Mouse (Mus musculus) heart, embryonic 15.5 days (tissue): ENCODE measurements at regions not wholly inside any gene's neighbourhood (a gene's known extent, or its start where the extent isn't known, plus 50 kb on each side); places are given as distances from the start of the nearest gene placed in this dataset.

ENCODE experiments used
- ATAC-seq: fragments of 200-750 bp; cut with Nextera tagmentation; replicated peaks from 2 replicates; pipeline ENCODE4 v1.8.0; 2017; ENCODE audit warnings: low read depth, moderate TSS enrichment; ENCODE audit not compliant: insufficient number of reproducible peaks, insufficient read depth, low FRiP score
- H3K27ac ChIP-seq: fragments of 300-500 bp; sonication (generic); 2 replicates; pipeline ENCODE4 v1.5.1; 2015; ENCODE audit warnings: mild to moderate bottlenecking, inconsistent platforms
- H3K27me3 ChIP-seq: fragments of 300-500 bp; sonication (generic); 2 replicates; pipeline ENCODE4 v1.6.1; 2015; ENCODE audit warnings: inconsistent platforms
- H3K36me3 ChIP-seq: fragments of 300-500 bp; sonication (generic); 2 replicates; pipeline ENCODE4 v1.6.1; 2015; ENCODE audit warnings: mild to moderate bottlenecking, inconsistent platforms
- H3K4me1 ChIP-seq: fragments of 300-500 bp; sonication (generic); replicated peaks from 2 replicates; pipeline ENCODE4 v1.6.1; 2015; ENCODE audit warnings: inconsistent platforms
- H3K4me2 ChIP-seq: fragments of 300-500 bp; sonication (generic); 2 replicates; pipeline ENCODE4 v1.6.1; 2015; ENCODE audit warnings: inconsistent platforms, mild to moderate bottlenecking, moderate library complexity
- H3K4me3 ChIP-seq: fragments of 300-500 bp; sonication (generic); 2 replicates; pipeline ENCODE4 v1.5.1; 2015; ENCODE audit warnings: mild to moderate bottlenecking, inconsistent platforms
- H3K9ac ChIP-seq: fragments of 300-500 bp; sonication (generic); 2 replicates; pipeline ENCODE4 v1.6.1; 2015; ENCODE audit warnings: mild to moderate bottlenecking, inconsistent platforms
- H3K9me3 ChIP-seq: fragments of 300-500 bp; sonication (generic); replicated peaks from 2 replicates; pipeline ENCODE4 v1.6.1; 2016; ENCODE audit warnings: inconsistent platforms
- WGBS: fragments of 180-500 bp; shearing (Covaris S2); methylation state at CpG from one replicate; pipeline ENCODE4 v1.1.7; 2015; ENCODE audit warnings: mixed read lengths; 5-methylcytosine and 5-hydroxymethylcytosine counted together

- no peaks in the 10 kb centered on the region for H3K27me3 ChIP-seq
- no peaks in the 10 kb centered on the region for H3K4me1 ChIP-seq
- H3K9me3 ChIP-seq: no peaks in the 10 kb centered on the region
- WGBS: 63% methylated on average over 2 of the region's 2 CpGs
- H3K4me3 ChIP-seq: no peak overlapping the region
- ATAC-seq: no peak
- H3K9ac ChIP-seq: no peak overlapping the region
- H3K4me2 ChIP-seq: no peak overlapping the region
- no peaks in the 10 kb centered on the region for H3K36me3 ChIP-seq
- no peak overlapping the region for H3K27ac ChIP-seq
Observed at GRCm38 (mm10) chr17:68096982-68097381, 93.1 kb upstream of the Arhgap28 start.

GRCm38 (mm10) chr17:68097436-68097835 lies 93.5 kb upstream of the Arhgap28 start:
- Histone ChIP-seq H3K9me3 (no peaks in the 10 kb centered on the region), H3K9ac (no peak overlapping the region), H3K4me3 (no peak overlapping the region), H3K36me3 (no peaks in the 10 kb centered on the region), H3K27ac (no peak overlapping the region), H3K4me2 (no peak overlapping the region), H3K4me1 (no peaks in the 10 kb centered on the region), H3K27me3 (no peaks in the 10 kb centered on the region)
- no peak for ATAC-seq
- WGBS: 63% methylated on average over 6 of the region's 6 CpGs

GRCm38 (mm10) chr17:68100093-68100492 lies 96.2 kb upstream of the Arhgap28 start:
- no peaks in the 10 kb centered on the region for H3K4me1 ChIP-seq
- no peaks in the 10 kb centered on the region for H3K9me3 ChIP-seq
- no peak for ATAC-seq
- 68% methylated on average over 2 of the region's 2 CpGs for WGBS
- H3K27me3 ChIP-seq: no peaks in the 10 kb centered on the region
- H3K9ac ChIP-seq: no peak overlapping the region
- no peak overlapping the region for H3K4me3 ChIP-seq
- H3K27ac ChIP-seq: no peak overlapping the region
- H3K4me2 ChIP-seq: no peak overlapping the region
- no peaks in the 10 kb centered on the region for H3K36me3 ChIP-seq

GRCm38 (mm10) chr17:68103346-68103745 lies 99.4 kb upstream of the Arhgap28 start:
- WGBS: 33% methylated on average over 6 of the region's 6 CpGs
- no peak overlapping the region for H3K4me3 ChIP-seq
- no peaks in the 10 kb centered on the region for H3K27me3 ChIP-seq
- no peak overlapping the region for H3K27ac ChIP-seq
- no peak overlapping the region for H3K9ac ChIP-seq
- no peaks in the 10 kb centered on the region for H3K4me1 ChIP-seq
- no peaks in the 10 kb centered on the region for H3K9me3 ChIP-seq
- H3K4me2 ChIP-seq: no peak overlapping the region
- ATAC-seq: peak; percentile 44
- H3K36me3 ChIP-seq: no peaks in the 10 kb centered on the region

GRCm38 (mm10) chr17:68106366-68106765 lies 102.4 kb upstream of the Arhgap28 start:
- Histone ChIP-seq H3K4me3 (no peak overlapping the region), H3K27me3 (no peaks in the 10 kb centered on the region), H3K9me3 (no peaks in the 10 kb centered on the region), H3K27ac (no peak overlapping the region), H3K36me3 (no peaks in the 10 kb centered on the region), H3K9ac (no peak overlapping the region), H3K4me2 (no peak overlapping the region), H3K4me1 (no peaks in the 10 kb centered on the region)
- no peak for ATAC-seq
- WGBS: 54% methylated on average over 8 of the region's 8 CpGs

- 72% methylated on average over 5 of the region's 5 CpGs for WGBS
- ATAC-seq: no peak
- Histone ChIP-seq H3K27me3 (no peaks in the 10 kb centered on the region), H3K36me3 (no peaks in the 10 kb centered on the region), H3K9me3 (no peaks in the 10 kb centered on the region), H3K27ac (no peak overlapping the region), H3K4me3 (no peak overlapping the region), H3K4me1 (no peaks in the 10 kb centered on the region), H3K4me2 (no peak overlapping the region), H3K9ac (no peak overlapping the region)
Observed at GRCm38 (mm10) chr17:68107875-68108274, 104.0 kb upstream of the Arhgap28 start.

GRCm38 (mm10) chr17:68111834-68112473 lies 108.0 kb upstream of the Arhgap28 start:
- H3K4me1 ChIP-seq: no peaks in the 10 kb centered on the region
- H3K27me3 ChIP-seq: no peaks in the 10 kb centered on the region
- no peaks in the 10 kb centered on the region for H3K36me3 ChIP-seq
- H3K27ac ChIP-seq: no peak overlapping the region
- ATAC-seq: no peak
- no peak overlapping the region for H3K4me2 ChIP-seq
- no peak overlapping the region for H3K4me3 ChIP-seq
- no peaks in the 10 kb centered on the region for H3K9me3 ChIP-seq
- H3K9ac ChIP-seq: no peak overlapping the region
- WGBS: 79% methylated on average over 4 of the region's 4 CpGs

GRCm38 (mm10) chr17:68112763-68113330 lies 108.9 kb upstream of the Arhgap28 start:
- WGBS: 55% methylated on average over 5 of the region's 5 CpGs
- no peak overlapping the region for H3K4me2 ChIP-seq
- H3K9ac ChIP-seq: no peak overlapping the region
- no peaks in the 10 kb centered on the region for H3K4me1 ChIP-seq
- H3K27ac ChIP-seq: no peak overlapping the region
- H3K9me3 ChIP-seq: no peaks in the 10 kb centered on the region
- no peaks in the 10 kb centered on the region for H3K36me3 ChIP-seq
- H3K4me3 ChIP-seq: no peak overlapping the region
- H3K27me3 ChIP-seq: no peaks in the 10 kb centered on the region
- no peak for ATAC-seq

GRCm38 (mm10) chr17:68115599-68115998 lies 111.7 kb upstream of the Arhgap28 start:
- no peaks in the 10 kb centered on the region for H3K27me3 ChIP-seq
- no peaks in the 10 kb centered on the region for H3K4me1 ChIP-seq
- 0 out of 2 replicates have a peak, but pooled peaks have one; percentile 35 for ATAC-seq
- WGBS: 64% methylated on average over 4 of the region's 4 CpGs
- no peak overlapping the region for H3K4me3 ChIP-seq
- no peak overlapping the region for H3K9ac ChIP-seq
- H3K9me3 ChIP-seq: no peaks in the 10 kb centered on the region
- H3K4me2 ChIP-seq: no peak overlapping the region
- no peaks in the 10 kb centered on the region for H3K36me3 ChIP-seq
- no peak overlapping the region for H3K27ac ChIP-seq

- Histone ChIP-seq H3K9me3 (no peaks in the 10 kb centered on the region), H3K27me3 (no peaks in the 10 kb centered on the region), H3K4me3 (no peak overlapping the region), H3K4me2 (no peak overlapping the region), H3K9ac (no peak overlapping the region), H3K4me1 (no peaks in the 10 kb centered on the region), H3K27ac (no peak overlapping the region), H3K36me3 (no peaks in the 10 kb centered on the region)
- no peak for ATAC-seq
- WGBS: 60% methylated on average over 3 of the region's 3 CpGs
Observed at GRCm38 (mm10) chr17:68119055-68119698, 115.3 kb upstream of the Arhgap28 start.

GRCm38 (mm10) chr17:68120230-68120629 lies 116.3 kb upstream of the Arhgap28 start:
- WGBS: 78% methylated on average over 5 of the region's 5 CpGs
- Histone ChIP-seq H3K4me3 (no peak overlapping the region), H3K9ac (no peak overlapping the region), H3K4me1 (no peaks in the 10 kb centered on the region), H3K27me3 (no peaks in the 10 kb centered on the region), H3K4me2 (no peak overlapping the region), H3K9me3 (no peaks in the 10 kb centered on the region), H3K36me3 (no peaks in the 10 kb centered on the region), H3K27ac (no peak overlapping the region)
- no peak for ATAC-seq

- Histone ChIP-seq H3K9me3 (no peaks in the 10 kb centered on the region), H3K27ac (no peak overlapping the region), H3K4me3 (no peak overlapping the region), H3K27me3 (no peaks in the 10 kb centered on the region), H3K36me3 (no peaks in the 10 kb centered on the region), H3K9ac (no peak overlapping the region), H3K4me2 (no peak overlapping the region), H3K4me1 (no peaks in the 10 kb centered on the region)
- WGBS: 63% methylated on average over 6 of the region's 6 CpGs
- no peak for ATAC-seq
Observed at GRCm38 (mm10) chr17:68120744-68121143, 116.8 kb upstream of the Arhgap28 start.
